Mouse (Mus musculus) ovary, adult 10 weeks (tissue): ENCODE measurements around the gene Hvcn1. TPM values are rescaled to one million over a fixed set of nuclear protein-coding genes. Genes with fewer than 3 reads are reported as not detected.

Source experiments
- polyA plus RNA-seq: library from polyadenylated mRNA; stranded (reverse); fragments of 350-450 nt; fragmentation: Illumina TruSeq; extraction: RNeasy Lipid Tissue Mini Kit (QIAGEN cat#74804); gene quantifications from one replicate; pipeline ENCODE4 v1.2.3, GENCODE M21; 2014

The Hvcn1 gene
- 1.1 TPM for polyA plus RNA-seq

DNA sequence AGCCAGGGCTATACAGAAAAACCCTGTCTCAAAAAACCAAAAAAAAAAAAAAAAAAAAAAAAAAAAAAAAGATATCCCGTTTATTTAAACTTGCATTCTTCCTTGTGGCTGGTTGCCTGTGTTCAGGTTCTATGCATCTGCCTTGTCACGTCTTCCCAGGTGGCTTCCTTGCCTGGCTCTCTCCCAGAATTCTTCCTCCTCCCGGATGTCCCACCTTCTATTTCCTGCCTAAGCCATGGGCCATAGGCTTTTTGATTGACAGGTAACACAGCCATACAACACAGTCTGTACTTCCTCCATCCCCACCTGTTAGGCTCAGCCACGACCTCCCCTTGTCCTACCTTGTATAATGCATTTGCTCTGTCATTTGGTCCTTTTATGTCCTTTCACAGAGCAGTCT is at the start of gene Hvcn1:
Hvcn1 (plus strand) TSS at position 330 of the 400 bp plus-strand sequence.

GRCm38 (mm10) chr5:122157827-122158381 is 48.7 kb upstream of the Hvcn1 start, which contains the start of gene Ppp1cc:
Gene Ppp1cc (plus strand): TSS chr5:122158278.

DNA sequence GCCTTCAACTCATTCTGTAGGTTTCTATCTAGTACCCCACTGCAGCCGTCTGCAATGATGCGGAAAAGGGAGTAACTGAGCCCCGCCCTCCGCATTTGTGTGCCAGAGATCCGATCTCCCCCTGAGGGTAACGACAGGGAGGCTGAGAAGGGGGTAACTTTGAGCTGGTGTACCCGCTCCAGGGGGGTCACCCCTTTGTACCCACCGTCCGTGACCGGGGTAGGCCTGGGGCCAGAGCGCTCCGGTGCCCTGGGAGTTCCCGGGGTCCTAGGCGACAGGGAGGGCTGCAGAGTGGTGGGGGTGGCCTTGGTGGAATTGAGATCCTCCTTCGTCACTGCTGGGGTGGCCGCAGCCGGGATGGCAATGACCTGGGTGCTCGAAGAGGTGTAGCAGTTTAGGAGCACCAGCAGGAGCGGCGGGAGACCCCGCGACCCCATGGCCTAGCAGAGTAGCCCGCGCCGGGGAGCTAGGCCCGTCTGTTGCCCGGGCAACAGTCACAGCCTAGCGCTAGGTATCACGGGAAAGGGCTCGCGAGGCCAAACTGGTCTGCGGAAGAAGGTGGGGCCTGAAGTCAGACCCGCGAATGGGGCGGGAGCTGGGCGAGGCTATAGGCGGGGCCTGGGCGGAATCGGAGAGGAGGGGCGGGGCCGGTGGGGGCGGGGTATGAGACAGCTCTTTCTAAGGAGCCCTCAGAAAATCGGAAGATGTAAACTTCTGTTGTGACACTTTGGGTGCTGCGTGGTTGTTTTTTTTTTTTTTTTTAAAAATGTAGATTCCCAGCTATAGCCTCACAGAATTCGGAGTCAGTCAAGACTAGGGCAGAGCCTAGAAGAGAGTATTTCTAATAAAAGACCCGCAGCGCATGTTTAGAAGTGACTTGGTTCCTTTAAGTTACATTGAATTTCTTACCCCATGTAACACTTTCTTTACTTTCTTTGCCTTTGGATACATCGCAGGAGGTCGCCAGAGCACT is 57.6 kb downstream of the Hvcn1 start, which contains the start of gene Tctn1:
Tctn1 (minus strand) TSS at position 528 of the 973 bp plus-strand sequence.

DNA sequence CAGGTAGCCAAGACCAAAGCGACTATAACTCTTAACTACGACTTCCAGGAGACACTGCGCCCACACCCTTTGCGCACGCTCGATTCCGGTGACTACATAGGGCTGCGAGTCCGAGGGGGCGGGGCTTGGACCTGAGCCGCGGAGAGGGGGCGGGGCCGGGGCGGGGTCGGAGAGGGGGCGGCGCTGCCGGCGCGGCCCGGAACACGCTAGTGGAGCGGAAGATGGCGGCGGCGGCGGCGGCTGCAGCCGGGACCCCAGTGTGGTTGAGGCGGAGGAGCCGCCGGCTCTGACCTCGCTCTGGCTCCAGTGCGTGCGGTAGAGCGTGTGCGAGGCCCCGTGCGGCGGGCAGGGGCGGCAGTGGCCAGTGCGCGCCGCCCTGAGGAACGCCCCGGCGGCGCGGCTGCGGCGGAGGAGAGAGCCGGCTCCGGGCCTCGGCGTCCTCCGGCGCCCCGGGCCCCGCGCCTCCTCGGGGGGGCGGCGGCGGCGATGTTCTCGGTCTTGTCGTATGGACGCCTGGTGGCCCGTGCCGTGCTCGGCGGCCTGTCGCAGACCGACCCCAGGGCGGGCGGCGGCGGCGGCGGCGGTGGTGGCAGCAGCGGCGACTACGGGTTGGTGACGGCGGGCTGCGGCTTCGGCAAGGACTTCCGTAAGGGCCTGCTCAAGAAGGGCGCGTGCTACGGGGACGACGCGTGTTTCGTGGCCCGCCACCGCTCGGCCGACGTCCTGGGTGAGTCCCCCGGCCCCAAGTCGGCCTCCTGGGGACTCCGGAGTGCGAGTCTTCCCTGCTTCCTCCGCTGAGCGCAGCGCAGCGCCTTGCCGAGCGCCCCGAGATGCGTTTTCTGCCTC is 77.8 kb downstream of the Hvcn1 start, which contains the start of gene Pptc7:
Pptc7 (plus strand) TSS at position 183 of the 846 bp plus-strand sequence.

Other genes with a start within 250 kb of the Hvcn1 start
- 0.17 TPM for gene Cux2, start 156.7 kb upstream of the Hvcn1 start, polyA plus RNA-seq
- gene Myl2, start 105.9 kb upstream of the Hvcn1 start, polyA plus RNA-seq, result not detected
- not detected for gene Ccdc63, start 66.0 kb upstream of the Hvcn1 start, polyA plus RNA-seq
- 470 TPM for gene Ppp1cc, start 48.5 kb upstream of the Hvcn1 start, polyA plus RNA-seq
- gene Tctn1, start 57.7 kb downstream of the Hvcn1 start, polyA plus RNA-seq, result 2.5 TPM
- gene Pptc7, start 77.6 kb downstream of the Hvcn1 start, polyA plus RNA-seq, result 35.9 TPM
- gene Rad9b, start 147.4 kb downstream of the Hvcn1 start, polyA plus RNA-seq, result 2.8 TPM
- 140 TPM for gene Vps29, start 147.6 kb downstream of the Hvcn1 start, polyA plus RNA-seq
- 20.9 TPM for gene Gpn3, start 165.1 kb downstream of the Hvcn1 start, polyA plus RNA-seq
- 20.3 TPM for gene Fam216a, start 165.6 kb downstream of the Hvcn1 start, polyA plus RNA-seq
- 140 TPM for gene Arpc3, start 185.1 kb downstream of the Hvcn1 start, polyA plus RNA-seq
- gene Anapc7, start 214.9 kb downstream of the Hvcn1 start, polyA plus RNA-seq, result 14.4 TPM